Mouse (Mus musculus): ENCODE results near the gene Glipr1. TPM values are rescaled to one million over a fixed set of nuclear protein-coding genes. Genes with fewer than 3 reads are reported as not detected.

The Glipr1 gene
- polyA plus RNA-seq, 1 experiment from 2014 or later, result 1.6 TPM

DNA sequence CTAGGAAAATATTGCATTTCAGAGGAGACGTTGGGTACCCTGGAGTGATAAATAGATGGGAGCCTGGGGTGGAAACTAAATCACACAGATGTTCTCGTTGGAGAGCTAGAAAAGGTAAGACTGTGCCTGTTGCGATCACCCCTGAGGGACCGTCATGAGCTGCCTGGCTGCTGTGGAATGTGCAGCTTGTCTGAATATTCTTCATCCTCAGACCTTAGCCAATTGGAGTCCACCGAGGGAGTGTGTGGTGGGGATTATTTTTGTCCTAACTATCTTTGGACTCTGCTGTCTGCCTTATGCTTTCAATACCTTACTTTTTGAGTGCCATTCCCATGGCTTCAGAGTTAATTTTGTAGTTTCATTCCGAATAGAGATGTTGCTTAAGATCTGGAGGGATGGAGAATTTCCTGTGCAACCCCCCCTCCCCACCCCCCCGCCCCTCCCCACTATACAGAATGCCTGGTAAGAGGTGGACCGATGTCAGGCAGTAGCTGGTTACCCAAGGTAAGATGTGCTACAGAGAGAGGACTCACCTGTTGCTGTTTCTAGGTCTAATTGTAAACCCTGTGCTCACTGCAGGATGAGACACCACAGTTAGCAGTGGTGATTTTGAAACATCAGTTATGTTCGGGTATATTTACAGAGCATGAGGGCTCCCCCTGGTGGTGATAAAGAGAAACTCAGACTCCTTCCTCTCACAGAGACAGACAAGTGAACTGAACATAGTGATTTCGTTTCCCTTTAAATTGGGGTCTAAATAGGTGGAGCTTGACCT, 45.0 kb downstream of the Glipr1 start:
- H3K4me2 ChIP-seq (ENCODE audit: low read depth, low read length, severe bottlenecking), result no peak overlapping the region
- H3K9me3 ChIP-seq (ENCODE audit: control insufficient read depth, low read length), result no peaks in the 10 kb centered on the region
- no peak overlapping the region for H3K9ac ChIP-seq (ENCODE audit: low read length)
- no peaks in the 10 kb centered on the region for H3K27me3 ChIP-seq (ENCODE audit: control insufficient read depth, insufficient read depth, low read length)
- H3K36me3 ChIP-seq (ENCODE audit: control insufficient read depth, insufficient read depth, low read length), result no peaks in the 10 kb centered on the region
- no peak overlapping the region for H3K4me3 ChIP-seq (ENCODE audit: low read depth, low read length)
- WGBS, result 70% methylated on average over 10 of the region's 10 CpGs
- DNase-seq (ENCODE audit: low spot score) (peak; percentile 59), ATAC-seq (replicated peaks; ENCODE audit: low FRiP score) (peak; percentile 81)
- no peaks in the 10 kb centered on the region for H3K4me1 ChIP-seq (replicated peaks; ENCODE audit: control insufficient read depth, insufficient read depth, low read length)
- H3K27ac ChIP-seq (ENCODE audit: low read depth, low read length), result no peak overlapping the region

GRCm38 (mm10) chr10:111955836-111956235, 46.6 kb downstream of the Glipr1 start:
- ATAC-seq (replicated peaks; ENCODE audit: low FRiP score) (no peak), DNase-seq (ENCODE audit: low spot score) (no peak)
- Histone ChIP-seq H3K27ac (ENCODE audit: low read depth, low read length) (no peak overlapping the region), H3K4me1 (replicated peaks; ENCODE audit: control insufficient read depth, insufficient read depth, low read length) (no peaks in the 10 kb centered on the region), H3K27me3 (ENCODE audit: control insufficient read depth, insufficient read depth, low read length) (no peaks in the 10 kb centered on the region), H3K9me3 (ENCODE audit: control insufficient read depth, low read length) (no peaks in the 10 kb centered on the region), H3K36me3 (ENCODE audit: control insufficient read depth, insufficient read depth, low read length) (no peaks in the 10 kb centered on the region), H3K4me2 (ENCODE audit: low read depth, low read length, severe bottlenecking) (no peak overlapping the region), H3K4me3 (ENCODE audit: low read depth, low read length) (no peak overlapping the region), H3K9ac (ENCODE audit: low read length) (no peak overlapping the region)
- WGBS, result 78% methylated on average over 2 of the region's 2 CpGs

DNA sequence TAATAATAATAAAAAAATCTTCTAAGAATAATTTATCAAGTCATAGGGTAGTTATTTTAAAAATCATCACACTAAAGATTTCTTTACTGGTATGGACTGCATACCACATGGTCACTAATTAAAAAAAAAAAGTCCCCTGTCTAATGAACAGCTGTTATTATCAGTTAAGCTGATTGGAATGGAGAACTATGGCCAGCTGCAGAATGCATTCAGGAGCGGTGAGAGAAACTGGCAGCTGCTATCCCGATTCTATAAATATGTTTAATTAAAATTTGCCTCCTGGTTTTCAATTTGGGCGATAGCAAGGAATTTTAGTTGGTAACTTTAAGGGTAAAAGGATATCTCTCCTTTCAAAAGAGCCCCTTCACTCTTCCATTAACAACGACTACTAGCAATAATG, 53.4 kb downstream of the Glipr1 start:
- Histone ChIP-seq H3K27me3 (ENCODE audit: control insufficient read depth, insufficient read depth, low read length) (no peaks in the 10 kb centered on the region), H3K9me3 (ENCODE audit: control insufficient read depth, low read length) (no peaks in the 10 kb centered on the region), H3K27ac (ENCODE audit: low read depth, low read length) (no peak overlapping the region), H3K9ac (ENCODE audit: low read length) (no peak overlapping the region), H3K4me1 (replicated peaks; ENCODE audit: control insufficient read depth, insufficient read depth, low read length) (no peaks in the 10 kb centered on the region), H3K4me3 (ENCODE audit: low read depth, low read length) (no peak overlapping the region), H3K36me3 (ENCODE audit: control insufficient read depth, insufficient read depth, low read length) (no peaks in the 10 kb centered on the region), H3K4me2 (ENCODE audit: low read depth, low read length, severe bottlenecking) (no peak overlapping the region)
- WGBS, result 17% methylated on average over 4 of the region's 4 CpGs
- DNase-seq (ENCODE audit: low spot score), result no peak
- no peak for ATAC-seq (replicated peaks; ENCODE audit: low FRiP score)

GRCm38 (mm10) chr10:111948041-111948440, 54.4 kb downstream of the Glipr1 start:
- DNase-seq (ENCODE audit: low spot score), result no peak
- H3K36me3 ChIP-seq (ENCODE audit: control insufficient read depth, insufficient read depth, low read length), result no peaks in the 10 kb centered on the region
- no peaks in the 10 kb centered on the region for H3K4me1 ChIP-seq (replicated peaks; ENCODE audit: control insufficient read depth, insufficient read depth, low read length)
- 91% methylated on average over 1 of the region's 1 CpGs for WGBS
- H3K4me3 ChIP-seq (ENCODE audit: low read depth, low read length), result no peak overlapping the region
- H3K27me3 ChIP-seq (ENCODE audit: control insufficient read depth, insufficient read depth, low read length), result no peaks in the 10 kb centered on the region
- no peak overlapping the region for H3K27ac ChIP-seq (ENCODE audit: low read depth, low read length)
- no peak overlapping the region for H3K9ac ChIP-seq (ENCODE audit: low read length)
- no peak for ATAC-seq (replicated peaks; ENCODE audit: low FRiP score)
- no peak overlapping the region for H3K4me2 ChIP-seq (ENCODE audit: low read depth, low read length, severe bottlenecking)
- H3K9me3 ChIP-seq (ENCODE audit: control insufficient read depth, low read length), result no peaks in the 10 kb centered on the region

DNA sequence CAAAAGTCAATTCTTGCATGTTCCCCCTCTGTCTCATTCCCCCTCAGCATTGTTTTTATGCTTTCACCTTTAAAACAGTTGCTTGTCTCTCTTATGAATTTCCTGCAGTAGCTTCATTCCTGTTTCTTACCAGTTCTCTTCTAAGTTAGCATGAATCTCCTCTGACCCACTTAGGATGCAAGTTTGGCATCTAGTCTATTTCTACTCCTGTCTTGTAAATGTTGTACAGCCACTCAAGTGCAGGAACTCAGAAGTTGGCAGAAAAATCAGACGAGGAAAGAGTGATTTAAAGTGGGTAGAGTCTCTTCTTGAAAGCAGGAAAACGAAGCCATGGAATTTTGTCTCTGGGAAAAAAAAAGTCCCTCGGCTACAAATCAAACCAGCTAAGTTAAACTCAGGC, 56.9 kb downstream of the Glipr1 start:
- WGBS, result 83% methylated on average over 3 of the region's 3 CpGs
- Histone ChIP-seq H3K4me1 (replicated peaks; ENCODE audit: control insufficient read depth, insufficient read depth, low read length) (no peaks in the 10 kb centered on the region), H3K9me3 (ENCODE audit: control insufficient read depth, low read length) (no peaks in the 10 kb centered on the region), H3K36me3 (ENCODE audit: control insufficient read depth, insufficient read depth, low read length) (no peaks in the 10 kb centered on the region), H3K4me3 (ENCODE audit: low read depth, low read length) (no peak overlapping the region), H3K9ac (ENCODE audit: low read length) (no peak overlapping the region), H3K27ac (ENCODE audit: low read depth, low read length) (no peak overlapping the region), H3K27me3 (ENCODE audit: control insufficient read depth, insufficient read depth, low read length) (no peaks in the 10 kb centered on the region), H3K4me2 (ENCODE audit: low read depth, low read length, severe bottlenecking) (no peak overlapping the region)
- DNase-seq (ENCODE audit: low spot score) (no peak), ATAC-seq (replicated peaks; ENCODE audit: low FRiP score) (no peak)

GRCm38 (mm10) chr10:111943026-111943425, 59.4 kb downstream of the Glipr1 start:
- 88% methylated on average over 7 of the region's 7 CpGs for WGBS

GRCm38 (mm10) chr10:111937146-111937534, 65.3 kb downstream of the Glipr1 start:
- H3K4me2 ChIP-seq (ENCODE audit: low read depth, low read length, severe bottlenecking), result no peak overlapping the region
- no peak for ATAC-seq (replicated peaks; ENCODE audit: low FRiP score)

More at GRCm38 (mm10) chr10:111943026-111943425, 59.4 kb downstream of the Glipr1 start:
- Histone ChIP-seq H3K27me3 (ENCODE audit: control insufficient read depth, insufficient read depth, low read length) (no peaks in the 10 kb centered on the region), H3K4me3 (ENCODE audit: low read depth, low read length) (no peak overlapping the region), H3K36me3 (ENCODE audit: control insufficient read depth, insufficient read depth, low read length) (no peaks in the 10 kb centered on the region), H3K9me3 (ENCODE audit: control insufficient read depth, low read length) (no peaks in the 10 kb centered on the region), H3K4me2 (ENCODE audit: low read depth, low read length, severe bottlenecking) (no peak overlapping the region), H3K9ac (ENCODE audit: low read length) (no peak overlapping the region), H3K27ac (ENCODE audit: low read depth, low read length) (no peak overlapping the region), H3K4me1 (replicated peaks; ENCODE audit: control insufficient read depth, insufficient read depth, low read length) (no peaks in the 10 kb centered on the region)
- ATAC-seq (replicated peaks; ENCODE audit: low FRiP score), result no peak
- DNase-seq (ENCODE audit: low spot score), result no peak

GRCm38 (mm10) chr10:111936491-111937145, 65.8 kb downstream of the Glipr1 start:
- Histone ChIP-seq H3K9ac (ENCODE audit: low read length) (no peak overlapping the region), H3K4me2 (ENCODE audit: low read depth, low read length, severe bottlenecking) (no peak overlapping the region), H3K27ac (ENCODE audit: low read depth, low read length) (no peak overlapping the region), H3K36me3 (ENCODE audit: control insufficient read depth, insufficient read depth, low read length) (no peaks in the 10 kb centered on the region), H3K9me3 (ENCODE audit: control insufficient read depth, low read length) (no peaks in the 10 kb centered on the region), H3K27me3 (ENCODE audit: control insufficient read depth, insufficient read depth, low read length) (no peaks in the 10 kb centered on the region), H3K4me1 (replicated peaks; ENCODE audit: control insufficient read depth, insufficient read depth, low read length) (no peaks in the 10 kb centered on the region), H3K4me3 (ENCODE audit: low read depth, low read length) (no peak overlapping the region)
- no peak for DNase-seq (ENCODE audit: low spot score)
- ATAC-seq (replicated peaks; ENCODE audit: low FRiP score), result no peak
- WGBS, result 83% methylated on average over 13 of the region's 13 CpGs

More at GRCm38 (mm10) chr10:111937146-111937534, 65.3 kb downstream of the Glipr1 start:
- H3K9me3 ChIP-seq (ENCODE audit: control insufficient read depth, low read length), result no peaks in the 10 kb centered on the region
- no peaks in the 10 kb centered on the region for H3K27me3 ChIP-seq (ENCODE audit: control insufficient read depth, insufficient read depth, low read length)
- DNase-seq (ENCODE audit: low spot score), result no peak
- no peak overlapping the region for H3K9ac ChIP-seq (ENCODE audit: low read length)
- H3K36me3 ChIP-seq (ENCODE audit: control insufficient read depth, insufficient read depth, low read length), result no peaks in the 10 kb centered on the region
- WGBS, result 89% methylated on average over 5 of the region's 5 CpGs
- no peak overlapping the region for H3K4me3 ChIP-seq (ENCODE audit: low read depth, low read length)
- no peaks in the 10 kb centered on the region for H3K4me1 ChIP-seq (replicated peaks; ENCODE audit: control insufficient read depth, insufficient read depth, low read length)
- no peak overlapping the region for H3K27ac ChIP-seq (ENCODE audit: low read depth, low read length)

- DNase-seq (ENCODE audit: low spot score), result no peak
- Histone ChIP-seq H3K4me2 (ENCODE audit: low read depth, low read length, severe bottlenecking) (no peak overlapping the region), H3K27ac (ENCODE audit: low read depth, low read length) (no peak overlapping the region), H3K9ac (ENCODE audit: low read length) (no peak overlapping the region), H3K4me3 (ENCODE audit: low read depth, low read length) (no peak overlapping the region), H3K27me3 (ENCODE audit: control insufficient read depth, insufficient read depth, low read length) (no peaks in the 10 kb centered on the region), H3K9me3 (ENCODE audit: control insufficient read depth, low read length) (no peaks in the 10 kb centered on the region), H3K4me1 (replicated peaks; ENCODE audit: control insufficient read depth, insufficient read depth, low read length) (no peaks in the 10 kb centered on the region), H3K36me3 (ENCODE audit: control insufficient read depth, insufficient read depth, low read length) (no peaks in the 10 kb centered on the region)
- 88% methylated on average over 4 of the region's 4 CpGs for WGBS
- ATAC-seq (replicated peaks; ENCODE audit: low FRiP score), result no peak
Measured at GRCm38 (mm10) chr10:111936021-111936420, 66.4 kb downstream of the Glipr1 start.

Measured in forebrain, embryonic 11.5 days (tissue).